ENCODE assay signal across 8 mouse cellular contexts in the genomic region with DNA sequence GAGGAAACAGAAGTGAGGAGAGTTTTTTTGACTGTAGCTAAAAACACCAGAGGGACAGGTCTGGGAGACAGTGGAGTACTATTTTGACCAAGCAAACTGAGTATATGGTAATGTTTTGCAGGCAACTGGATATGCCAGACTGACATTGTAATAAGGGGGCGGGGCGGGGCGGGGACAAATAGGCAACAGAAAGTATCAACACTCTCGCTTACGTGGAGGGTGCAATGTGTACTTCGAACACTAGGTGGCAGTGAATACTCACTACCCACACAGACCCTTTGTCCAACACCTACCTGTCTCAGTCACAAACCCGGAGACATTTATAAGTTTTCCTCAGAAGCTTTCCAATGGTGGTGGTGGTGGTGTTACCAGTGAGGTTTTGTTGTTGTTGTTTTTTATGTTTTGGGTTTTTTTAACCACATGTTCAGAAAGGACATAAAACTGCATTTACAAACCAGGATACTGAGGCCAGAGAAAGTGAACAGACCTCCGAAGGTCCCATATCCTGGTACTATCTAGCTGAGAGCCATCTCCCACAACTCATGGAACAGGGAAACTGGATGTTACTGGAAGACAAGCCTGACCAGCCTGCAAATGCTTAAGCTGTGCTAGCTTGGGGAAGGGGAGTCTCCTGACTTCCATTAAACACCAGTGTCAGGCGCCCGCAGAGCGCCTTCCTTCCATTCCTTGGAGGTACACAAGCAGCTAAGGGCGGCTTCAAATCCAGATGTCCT.
A peak's percentile ranks its signal among the peaks of the same experiment; 100 is the strongest.
DNase-seq lines count a peak whose midpoint lies in the region; ATAC-seq and TF ChIP-seq lines count a peak whose summit lies in the region.

No protein-coding gene starts in this region.

- WGBS in intestine, embryonic 14.5 days = 33% methylated on average over 12 of the region's 12 CpGs

- no peak overlapping the region for H3K9ac ChIP-seq in intestine, embryonic 14.5 days (ENCODE audit: low read length)

- no peak overlapping the region for H3K27ac ChIP-seq in gastrocnemius, adult 2 months
- no peak overlapping the region for H3K27ac ChIP-seq in intestine, embryonic 14.5 days (ENCODE audit: low read depth)

- peak; percentile 92 for TF ChIP-seq CTCF in gastrocnemius, adult 2 months (IDR thresholded peaks at IDR 0.05)

- peak; percentile 92 for DNase-seq in ZHBTc4 (ENCODE audit: low read depth, low spot score)
- DNase-seq in cerebellum, postnatal 36 days = peak; percentile 64 to 82
- DNase-seq in gastrocnemius, adult 2 months = peak; percentile 62
- peak; percentile 89 for DNase-seq in intestine, embryonic 14.5 days (ENCODE audit: low spot score)
- DNase-seq in left cerebral cortex, adult 9 months (ENCODE audit: low spot score in 2 of 2) = peak; percentile 13 to 78
- DNase-seq in right cerebral cortex, postnatal 4 days = peak; percentile 64

- intact Hi-C loops in gastrocnemius, adult 2 months (cut with DNase I) = loop anchor here (1.0 to 2.0 kb wide), 2 partner anchors 107 to 489 kb away; no protein-coding TSS in a partner anchor

- peak overlapping the region; percentile 18; the same call in 1 of the 2 replicates for H3K4me2 ChIP-seq in intestine, embryonic 14.5 days (ENCODE audit: low read length)

- H3K36me3 ChIP-seq in intestine, embryonic 14.5 days (ENCODE audit: control insufficient read depth, insufficient read depth, low read length) = no peaks in the 10 kb centered on the region

- no peaks in the 10 kb centered on the region for H3K27me3 ChIP-seq in intestine, embryonic 14.5 days (replicated peaks; ENCODE audit: control insufficient read depth, insufficient read depth, low read length)

- H3K4me3 ChIP-seq in gastrocnemius, adult 2 months = no peak overlapping the region
- no peak overlapping the region for H3K4me3 ChIP-seq in intestine, embryonic 14.5 days (ENCODE audit: low read depth, low read length)

- ATAC-seq in intestine, embryonic 14.5 days (replicated peaks; ENCODE audit: low FRiP score, low TSS enrichment, low read depth) = peak; percentile 53
- ATAC-seq in megakaryocyte-erythroid progenitor cell, adult 5-6 weeks (replicated peaks; ENCODE audit: low FRiP score, low TSS enrichment, poor library complexity, severe bottlenecking) = peak; percentile 91
- ATAC-seq in activated CD4-positive, CD25-positive, alpha-beta regulatory T cell, adult 4 months = no peak

- H3K4me1 ChIP-seq in intestine, embryonic 14.5 days (replicated peaks; ENCODE audit: control insufficient read depth, insufficient read depth, low read length) = 0 out of 2 replicates have a peak, but pooled peaks cover 5% of the 10 kb centered on the region

- H3K9me3 ChIP-seq in intestine, embryonic 14.5 days (ENCODE audit: control insufficient read depth, low read length) = no peaks in the 10 kb centered on the region
